Mouse (Mus musculus) limb, embryonic 14.5 days (tissue): Measurements from ENCODE around the gene AC134908.4. TPM values are rescaled to one million over a fixed set of nuclear protein-coding genes. Genes with fewer than 3 reads are reported as not detected.
"Not testable (repeated sequence)": the region's sequence is repeated elsewhere in the genome, so short reads cannot be mapped to it uniquely, and the experiment has no call there.

Experiments used
- ATAC-seq: fragments of 200-750 bp; cut with Nextera tagmentation; 2 replicates; pipeline ENCODE4 v1.8.0; 2017; ENCODE audit warnings: low read depth, moderate number of reproducible peaks, moderate TSS enrichment; ENCODE audit not compliant: low FRiP score
- DNase-seq: peaks from one replicate; pipeline ENCODE4 v3.0.0-alpha.2; 2015; ENCODE audit warnings: low spot score
- H3K27ac ChIP-seq: fragments of 300-500 bp; sonication (generic); replicated peaks from 2 replicates; pipeline ENCODE4 v1.5.1; 2014; ENCODE audit warnings: low read depth, mild to moderate bottlenecking, low read length, moderate library complexity, mixed read lengths
- H3K27me3 ChIP-seq: fragments of 300-500 bp; sonication (generic); 2 replicates; pipeline ENCODE4 v1.6.1; 2014; ENCODE audit warnings: low read length, mixed read lengths; ENCODE audit not compliant: control insufficient read depth, insufficient read depth
- H3K36me3 ChIP-seq: fragments of 300-500 bp; sonication (generic); 2 replicates; pipeline ENCODE4 v1.6.1; 2014; ENCODE audit warnings: mild to moderate bottlenecking, low read length, moderate library complexity, mixed read lengths; ENCODE audit not compliant: control insufficient read depth, insufficient read depth
- H3K4me1 ChIP-seq: fragments of 300-500 bp; sonication (generic); 2 replicates; pipeline ENCODE4 v1.6.1; 2014; ENCODE audit warnings: antibody characterized with exemption, low read length, mixed read lengths; ENCODE audit not compliant: control insufficient read depth, insufficient read depth
- H3K4me2 ChIP-seq: fragments of 300-500 bp; sonication (generic); replicated peaks from 2 replicates; pipeline ENCODE4 v1.6.1; 2014; ENCODE audit warnings: low read depth, mild to moderate bottlenecking, low read length, moderate library complexity; ENCODE audit not compliant: severe bottlenecking
- H3K4me3 ChIP-seq: fragments of 300-500 bp; sonication (generic); replicated peaks from 2 replicates; pipeline ENCODE4 v1.5.1; 2014; ENCODE audit warnings: low read length
- H3K9ac ChIP-seq: fragments of 300-500 bp; sonication (generic); 2 replicates; pipeline ENCODE4 v1.6.1; 2014; ENCODE audit warnings: mild to moderate bottlenecking, low read depth, low read length, moderate library complexity; ENCODE audit not compliant: severe bottlenecking
- H3K9me3 ChIP-seq: fragments of 300-500 bp; sonication (generic); 2 replicates; pipeline ENCODE4 v1.6.1; 2016; ENCODE audit warnings: low read length; ENCODE audit not compliant: control insufficient read depth
- POLR2A ChIP-seq: fragments of 200-500 bp; IDR thresholded peaks from 2 replicates; pipeline ENCODE4 v1.8.0; 2012; ENCODE audit warnings: inconsistent platforms, mild to moderate bottlenecking, moderate library complexity, borderline replicate concordance; ENCODE audit not compliant: insufficient read depth, insufficient read length; ENCODE audit errors: extremely low read depth
- WGBS: fragments of 180-500 bp; shearing (Covaris S2); extraction: QIAGEN DNeasy Blood & Tissue Kit; methylation state at CpG from one replicate; pipeline ENCODE4 v1.1.7; 2014; 5-methylcytosine and 5-hydroxymethylcytosine counted together
- microRNA-seq: library from miRNA; unstranded; fragments of <30 nt; microRNA quantifications from one replicate; pipeline ENCODE4, GENCODE M21; 2016
- polyA plus RNA-seq, 2 experiments: library from polyadenylated mRNA; depleted of rRNA in 1 of 2; stranded (reverse) in 1 of 2; unstranded in 1 of 2; fragments of >200 nt; fragmentation: Nextera tagmentation in 1 of 2; extraction: Ambion mirVana in 1 of 2; gene quantifications; 2 replicates each; pipeline versions ENCODE4 v1.2.1 to v1.2.3; 2012 to 2014

Gene AC134908.4
- polyA plus RNA-seq, 2 experiments = 0.30 TPM; not detected in 1

DNA sequence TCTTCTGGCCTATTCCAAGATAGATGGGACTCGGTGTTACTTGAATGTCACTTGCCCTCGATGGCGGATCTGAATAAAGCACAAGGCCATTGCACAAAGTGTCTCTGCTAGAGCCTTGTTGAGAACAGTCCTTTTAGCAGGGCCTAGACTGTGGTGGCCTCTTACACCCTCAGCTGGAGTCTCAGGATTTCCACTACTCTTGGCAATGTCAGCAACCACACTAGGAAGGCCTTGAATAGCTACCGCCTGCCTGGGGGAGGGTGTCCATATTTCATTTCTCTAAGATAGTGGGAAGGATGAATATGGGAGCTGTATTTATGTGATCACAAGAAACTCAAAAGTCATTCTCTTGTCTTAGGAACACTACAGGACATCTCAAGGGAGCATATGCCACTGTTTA is 47.2 kb downstream of the AC134908.4 start:
- H3K4me1 ChIP-seq = no peaks in the 10 kb centered on the region
- no peak overlapping the region for H3K9ac ChIP-seq
- no peak for ATAC-seq
- H3K4me2 ChIP-seq = no peak overlapping the region
- DNase-seq = no peak
- no peaks in the 10 kb centered on the region for H3K27me3 ChIP-seq
- no peak overlapping the region for H3K4me3 ChIP-seq
- WGBS = 95% methylated on average over 4 of the region's 4 CpGs
- TF ChIP-seq POLR2A = no peak
- no peaks in the 10 kb centered on the region for H3K9me3 ChIP-seq
- H3K36me3 ChIP-seq = no peaks in the 10 kb centered on the region
- no peak overlapping the region for H3K27ac ChIP-seq

DNA sequence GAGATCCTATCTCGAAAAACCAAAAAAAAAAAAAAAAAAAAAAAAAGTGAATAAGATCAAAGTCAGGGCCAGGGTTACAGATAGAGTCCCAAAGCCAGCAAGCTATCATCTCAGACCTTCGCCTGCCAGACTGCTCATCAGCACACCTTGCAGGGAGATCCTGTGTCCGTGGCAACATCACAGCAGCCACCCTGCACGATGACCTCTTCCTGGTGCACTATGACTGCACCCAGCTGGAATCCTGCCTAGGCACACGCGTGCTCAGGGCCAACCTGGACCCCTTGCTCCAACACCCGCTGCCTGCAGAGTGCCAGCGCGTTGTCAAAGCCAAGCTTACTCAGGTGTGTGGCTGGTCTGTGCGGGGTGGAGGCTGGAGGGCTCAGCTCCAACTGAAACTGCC is 51.1 kb downstream of the AC134908.4 start:
- WGBS = 70% methylated on average over 10 of the region's 10 CpGs
- TF ChIP-seq POLR2A = no peak
- no peak for ATAC-seq

DNA sequence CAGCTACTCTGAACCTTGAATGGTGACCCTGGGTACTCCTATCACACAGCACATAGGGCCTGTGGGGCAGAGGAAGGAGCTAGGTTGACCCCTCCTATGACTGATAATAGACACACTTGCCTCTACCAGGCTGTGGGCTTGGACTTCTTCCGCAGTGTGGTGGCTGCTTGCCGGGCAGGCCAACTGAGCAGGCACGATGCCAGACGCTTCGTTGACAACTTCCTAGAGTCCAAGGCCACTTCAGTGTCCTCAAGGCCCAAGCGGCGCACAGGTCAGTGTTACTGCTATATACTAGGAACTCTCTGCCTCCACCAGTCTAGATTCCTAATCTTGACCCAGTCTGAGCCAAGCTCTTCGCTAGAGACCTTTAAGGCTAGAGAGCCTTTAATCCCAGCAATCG is 51.6 kb downstream of the AC134908.4 start:
- ATAC-seq = no peak
- no peaks in the 10 kb centered on the region for H3K36me3 ChIP-seq

More for the DNA sequence above, 51.1 kb downstream of the AC134908.4 start:
- H3K9me3 ChIP-seq = no peaks in the 10 kb centered on the region
- H3K4me3 ChIP-seq = no peak overlapping the region
- H3K9ac ChIP-seq = no peak overlapping the region
- no peaks in the 10 kb centered on the region for H3K27me3 ChIP-seq
- no peak overlapping the region for H3K4me2 ChIP-seq
- H3K36me3 ChIP-seq = no peaks in the 10 kb centered on the region
- no peak for DNase-seq
- no peaks in the 10 kb centered on the region for H3K4me1 ChIP-seq
- H3K27ac ChIP-seq = no peak overlapping the region

DNA sequence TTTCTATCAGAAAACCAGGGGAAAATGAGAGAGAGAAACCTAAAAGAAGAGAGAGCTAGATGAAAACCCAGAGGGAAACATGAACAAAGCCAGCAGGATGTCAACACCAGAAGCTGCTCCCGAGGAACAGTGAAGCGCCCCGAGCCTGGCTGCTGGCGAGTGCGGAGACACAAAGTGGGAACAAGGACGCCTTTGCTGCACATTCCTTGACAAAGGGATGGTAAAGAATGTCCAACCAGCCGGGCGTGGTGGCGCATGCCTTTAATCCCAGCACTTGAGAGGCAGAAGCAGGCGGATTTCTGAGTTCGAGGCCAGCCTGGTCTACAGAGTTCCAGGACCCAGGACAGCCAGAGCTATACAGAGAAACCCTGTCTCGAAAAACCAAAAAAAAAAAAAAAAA is 54.0 kb downstream of the AC134908.4 start:
- not testable (repeated sequence) for H3K27ac ChIP-seq, ATAC-seq, H3K27me3 ChIP-seq, H3K9ac ChIP-seq, H3K4me1 ChIP-seq, DNase-seq, H3K4me2 ChIP-seq, H3K4me3 ChIP-seq, H3K9me3 ChIP-seq, H3K36me3 ChIP-seq
- 76% methylated on average over 12 of the region's 12 CpGs for WGBS

More for the DNA sequence above, 51.6 kb downstream of the AC134908.4 start:
- no peaks in the 10 kb centered on the region for H3K9me3 ChIP-seq
- 92% methylated on average over 9 of the region's 9 CpGs for WGBS
- no peak for DNase-seq
- no peak overlapping the region for H3K9ac ChIP-seq
- no peak for TF ChIP-seq POLR2A
- no peaks in the 10 kb centered on the region for H3K27me3 ChIP-seq
- H3K4me2 ChIP-seq = no peak overlapping the region
- no peaks in the 10 kb centered on the region for H3K4me1 ChIP-seq
- H3K27ac ChIP-seq = no peak overlapping the region
- H3K4me3 ChIP-seq = no peak overlapping the region

Small RNA genes within 50 kb of the gene (microRNA-seq; reads per million reads assigned to microRNA genes)
- gene Gm25083 (not detected), gene Mir3082 (not detected), gene Mir6966 (not detected)

Other genes with a start within 250 kb of the AC134908.4 start
- gene Sox8, start 225.0 kb downstream of the AC134908.4 start, polyA plus RNA-seq (2012; rRNA removed) = 16.3 and 23.4 TPM in 2 replicates
- 12.6 and 16.7 TPM in 2 replicates for gene Sox8, start 225.0 kb downstream of the AC134908.4 start, polyA plus RNA-seq (2014; fragmentation: Nextera tagmentation; extraction: Ambion mirVana)
- 20.3 and 26.3 TPM in 2 replicates for gene Lmf1, start 216.6 kb downstream of the AC134908.4 start, polyA plus RNA-seq (2012; rRNA removed)
- gene Lmf1, start 216.6 kb downstream of the AC134908.4 start, polyA plus RNA-seq (2014; fragmentation: Nextera tagmentation; extraction: Ambion mirVana) = 26.9 and 28.7 TPM in 2 replicates
- 0.56 and 0.74 TPM in 2 replicates for gene Gng13, start 78.5 kb downstream of the AC134908.4 start, polyA plus RNA-seq (2012; rRNA removed)
- gene Gng13, start 78.5 kb downstream of the AC134908.4 start, polyA plus RNA-seq (2014; fragmentation: Nextera tagmentation; extraction: Ambion mirVana) = 3.5 and 6.1 TPM in 2 replicates
- gene Chtf18, start 68.2 kb downstream of the AC134908.4 start, polyA plus RNA-seq (2012; rRNA removed) = 34.5 and 34.6 TPM in 2 replicates
- gene Chtf18, start 68.2 kb downstream of the AC134908.4 start, polyA plus RNA-seq (2014; fragmentation: Nextera tagmentation; extraction: Ambion mirVana) = 14.7 and 16.1 TPM in 2 replicates
- gene Rpusd1, start 68.0 kb downstream of the AC134908.4 start, polyA plus RNA-seq (2012; rRNA removed) = 48.2 and 71.7 TPM in 2 replicates
- 26.1 and 26.6 TPM in 2 replicates for gene Rpusd1, start 68.0 kb downstream of the AC134908.4 start, polyA plus RNA-seq (2014; fragmentation: Nextera tagmentation; extraction: Ambion mirVana)
- 0.10 and 0.13 TPM in 2 replicates for gene Mslnl, start 59.6 kb downstream of the AC134908.4 start, polyA plus RNA-seq (2012; rRNA removed)
- 0.10 and 0.22 TPM in 2 replicates for gene Mslnl, start 59.6 kb downstream of the AC134908.4 start, polyA plus RNA-seq (2014; fragmentation: Nextera tagmentation; extraction: Ambion mirVana)
- 0.23 and 5.5 TPM in 2 replicates for gene Msln, start 41.3 kb downstream of the AC134908.4 start, polyA plus RNA-seq (2012; rRNA removed)
- gene Msln, start 41.3 kb downstream of the AC134908.4 start, polyA plus RNA-seq (2014; fragmentation: Nextera tagmentation; extraction: Ambion mirVana) = 0.37 and 0.95 TPM in 2 replicates
- gene Narfl, start 21.9 kb downstream of the AC134908.4 start, polyA plus RNA-seq (2012; rRNA removed) = 24.9 and 26.0 TPM in 2 replicates
- 24.2 and 26.1 TPM in 2 replicates for gene Narfl, start 21.9 kb downstream of the AC134908.4 start, polyA plus RNA-seq (2014; fragmentation: Nextera tagmentation; extraction: Ambion mirVana)
- 113 and 119 TPM in 2 replicates for gene Haghl, start 10.0 kb downstream of the AC134908.4 start, polyA plus RNA-seq (2012; rRNA removed)
- gene Haghl, start 10.0 kb downstream of the AC134908.4 start, polyA plus RNA-seq (2014; fragmentation: Nextera tagmentation; extraction: Ambion mirVana) = 69.3 and 78.0 TPM in 2 replicates
- gene Ccdc78, start 9.1 kb downstream of the AC134908.4 start, polyA plus RNA-seq (2012; rRNA removed) = 0.06 and 0.10 TPM in 2 replicates
- gene Ccdc78, start 9.1 kb downstream of the AC134908.4 start, polyA plus RNA-seq (2014; fragmentation: Nextera tagmentation; extraction: Ambion mirVana) = not detected in 2 replicates
- 114 and 117 TPM in 2 replicates for gene Fam173a, start 2.8 kb downstream of the AC134908.4 start, polyA plus RNA-seq (2012; rRNA removed)
- gene Fam173a, start 2.8 kb downstream of the AC134908.4 start, polyA plus RNA-seq (2014; fragmentation: Nextera tagmentation; extraction: Ambion mirVana) = 72.5 and 73.8 TPM in 2 replicates
- 83.6 and 119 TPM in 2 replicates for gene Metrn, start 1.5 kb upstream of the AC134908.4 start, polyA plus RNA-seq (2012; rRNA removed)
- 10.5 and 12.6 TPM in 2 replicates for gene Metrn, start 1.5 kb upstream of the AC134908.4 start, polyA plus RNA-seq (2014; fragmentation: Nextera tagmentation; extraction: Ambion mirVana)
- gene Fbxl16, start 13.4 kb upstream of the AC134908.4 start, polyA plus RNA-seq (2012; rRNA removed) = 6.5 and 12.2 TPM in 2 replicates
- gene Fbxl16, start 13.4 kb upstream of the AC134908.4 start, polyA plus RNA-seq (2014; fragmentation: Nextera tagmentation; extraction: Ambion mirVana) = 2.0 and 2.5 TPM in 2 replicates
- gene Wdr24, start 28.0 kb upstream of the AC134908.4 start, polyA plus RNA-seq (2012; rRNA removed) = 45.1 and 56.1 TPM in 2 replicates
- 26.0 and 27.7 TPM in 2 replicates for gene Wdr24, start 28.0 kb upstream of the AC134908.4 start, polyA plus RNA-seq (2014; fragmentation: Nextera tagmentation; extraction: Ambion mirVana)
- gene Jmjd8, start 33.2 kb upstream of the AC134908.4 start, polyA plus RNA-seq (2012; rRNA removed) = 64.4 and 79.2 TPM in 2 replicates
- 41.5 and 46.3 TPM in 2 replicates for gene Jmjd8, start 33.2 kb upstream of the AC134908.4 start, polyA plus RNA-seq (2014; fragmentation: Nextera tagmentation; extraction: Ambion mirVana)
- gene Stub1, start 37.7 kb upstream of the AC134908.4 start, polyA plus RNA-seq (2012; rRNA removed) = 335 and 338 TPM in 2 replicates
- gene Stub1, start 37.7 kb upstream of the AC134908.4 start, polyA plus RNA-seq (2014; fragmentation: Nextera tagmentation; extraction: Ambion mirVana) = 349 and 350 TPM in 2 replicates
- 11.7 and 12.9 TPM in 2 replicates for gene Rhbdl1, start 41.6 kb upstream of the AC134908.4 start, polyA plus RNA-seq (2012; rRNA removed)
- 1.9 and 2.3 TPM in 2 replicates for gene Rhbdl1, start 41.6 kb upstream of the AC134908.4 start, polyA plus RNA-seq (2014; fragmentation: Nextera tagmentation; extraction: Ambion mirVana)
- 13.0 and 19.4 TPM in 2 replicates for gene Gm20683, start 46.1 kb upstream of the AC134908.4 start, polyA plus RNA-seq (2012; rRNA removed)
- 2.2 and 2.5 TPM in 2 replicates for gene Gm20683, start 46.1 kb upstream of the AC134908.4 start, polyA plus RNA-seq (2014; fragmentation: Nextera tagmentation; extraction: Ambion mirVana)
- 101 and 126 TPM in 2 replicates for gene Rhot2, start 49.2 kb upstream of the AC134908.4 start, polyA plus RNA-seq (2012; rRNA removed)
- gene Rhot2, start 49.2 kb upstream of the AC134908.4 start, polyA plus RNA-seq (2014; fragmentation: Nextera tagmentation; extraction: Ambion mirVana) = 10.6 and 16.9 TPM in 2 replicates
- 68.0 and 90.0 TPM in 2 replicates for gene Wdr90, start 65.8 kb upstream of the AC134908.4 start, polyA plus RNA-seq (2012; rRNA removed)
- gene Wdr90, start 65.8 kb upstream of the AC134908.4 start, polyA plus RNA-seq (2014; fragmentation: Nextera tagmentation; extraction: Ambion mirVana) = 18.1 and 22.1 TPM in 2 replicates
- 12.3 and 13.1 TPM in 2 replicates for gene Mcrip2, start 73.1 kb upstream of the AC134908.4 start, polyA plus RNA-seq (2012; rRNA removed)
- gene Mcrip2, start 73.1 kb upstream of the AC134908.4 start, polyA plus RNA-seq (2014; fragmentation: Nextera tagmentation; extraction: Ambion mirVana) = 13.4 and 20.2 TPM in 2 replicates
- 61.7 and 62.9 TPM in 2 replicates for gene Mettl26, start 79.4 kb upstream of the AC134908.4 start, polyA plus RNA-seq (2012; rRNA removed)
- 51.4 and 52.0 TPM in 2 replicates for gene Mettl26, start 79.4 kb upstream of the AC134908.4 start, polyA plus RNA-seq (2014; fragmentation: Nextera tagmentation; extraction: Ambion mirVana)
- 1.2 and 1.4 TPM in 2 replicates for gene Wfikkn1, start 85.2 kb upstream of the AC134908.4 start, polyA plus RNA-seq (2012; rRNA removed)
- 0.68 and 0.77 TPM in 2 replicates for gene Wfikkn1, start 85.2 kb upstream of the AC134908.4 start, polyA plus RNA-seq (2014; fragmentation: Nextera tagmentation; extraction: Ambion mirVana)
- gene Rab40c, start 124.1 kb upstream of the AC134908.4 start, polyA plus RNA-seq (2012; rRNA removed) = 53.3 and 73.6 TPM in 2 replicates
- gene Rab40c, start 124.1 kb upstream of the AC134908.4 start, polyA plus RNA-seq (2014; fragmentation: Nextera tagmentation; extraction: Ambion mirVana) = 20.8 and 23.2 TPM in 2 replicates
- gene Pigq, start 149.3 kb upstream of the AC134908.4 start, polyA plus RNA-seq (2012; rRNA removed) = 95.4 and 141 TPM in 2 replicates
- gene Pigq, start 149.3 kb upstream of the AC134908.4 start, polyA plus RNA-seq (2014; fragmentation: Nextera tagmentation; extraction: Ambion mirVana) = 48.7 and 48.8 TPM in 2 replicates
- 0.10 TPM in 2 replicates for gene Nhlrc4, start 149.3 kb upstream of the AC134908.4 start, polyA plus RNA-seq (2012; rRNA removed)
- not detected in 2 replicates for gene Nhlrc4, start 149.3 kb upstream of the AC134908.4 start, polyA plus RNA-seq (2014; fragmentation: Nextera tagmentation; extraction: Ambion mirVana)
- gene A930017K11Rik, start 156.9 kb upstream of the AC134908.4 start, polyA plus RNA-seq (2012; rRNA removed) = 0.25 and 0.26 TPM in 2 replicates
- gene A930017K11Rik, start 156.9 kb upstream of the AC134908.4 start, polyA plus RNA-seq (2014; fragmentation: Nextera tagmentation; extraction: Ambion mirVana) = 0.23 and 0.35 TPM in 2 replicates
- 50.1 and 70.4 TPM in 2 replicates for gene Capn15, start 190.1 kb upstream of the AC134908.4 start, polyA plus RNA-seq (2012; rRNA removed)
- gene Capn15, start 190.1 kb upstream of the AC134908.4 start, polyA plus RNA-seq (2014; fragmentation: Nextera tagmentation; extraction: Ambion mirVana) = 31.0 and 31.2 TPM in 2 replicates